In genomic region chr6:134513011-134513410, GRCm38 (mm10) we compare ENCODE assay signal across 17 mouse cellular contexts. TPM values are rescaled to one million over a fixed set of nuclear protein-coding genes. Genes with fewer than 3 reads are reported as not detected.
DNase-seq lines count a peak whose midpoint lies in the region; ATAC-seq and TF ChIP-seq lines count a peak whose summit lies in the region.
"Had no signal": no experiment of that assay in that cellular context is flagged by ENCODE, and none has a peak within 500 bp of the region (broad histone marks: within the 10 kb centered on the region; RNA-seq: fewer than 3 reads in every experiment).

No protein-coding gene starts in this region.

- H3K27me3 ChIP-seq in forebrain, embryonic 14.5 days (replicated peaks; ENCODE audit: control insufficient read depth, insufficient read depth, low read length) = no peaks in the 10 kb centered on the region
- no peaks in the 10 kb centered on the region for H3K27me3 ChIP-seq in forebrain, embryonic 13.5 days
- no peaks in the 10 kb centered on the region for H3K27me3 ChIP-seq in hindbrain, embryonic 12.5 days
- H3K27me3 ChIP-seq in hindbrain, embryonic 16.5 days (replicated peaks; ENCODE audit: control insufficient read depth, insufficient read depth, low read length) = no peaks in the 10 kb centered on the region
- no peaks in the 10 kb centered on the region for H3K27me3 ChIP-seq in lung, postnatal 0 days (replicated peaks; ENCODE audit: insufficient read depth, low read length)
- H3K27me3 ChIP-seq: heart, embryonic 15.5 days; limb, embryonic 13.5 days had no signal

- intact Hi-C loops in gastrocnemius, postnatal 14 days (cut with DNase I; ENCODE audit: low total_unique reads) = no loop called here

- no peaks in the 10 kb centered on the region for H3K36me3 ChIP-seq in forebrain, embryonic 14.5 days (ENCODE audit: control insufficient read depth, insufficient read depth, low read length)
- H3K36me3 ChIP-seq in forebrain, embryonic 13.5 days (ENCODE audit: poor library complexity, severe bottlenecking) = no peaks in the 10 kb centered on the region
- H3K36me3 ChIP-seq in hindbrain, embryonic 12.5 days = no peaks in the 10 kb centered on the region
- H3K36me3 ChIP-seq in hindbrain, embryonic 16.5 days (ENCODE audit: control insufficient read depth, insufficient read depth, low read length) = no peaks in the 10 kb centered on the region
- no peaks in the 10 kb centered on the region for H3K36me3 ChIP-seq in lung, postnatal 0 days (ENCODE audit: insufficient read depth, low read length)
- H3K36me3 ChIP-seq: heart, embryonic 15.5 days had no signal

- peak; percentile 13 for DNase-seq in forebrain, embryonic 14.5 days (ENCODE audit: low spot score)
- peak; percentile 27 for DNase-seq in lung, postnatal 0 days (ENCODE audit: low spot score)
- no peak for DNase-seq in lung, adult 2 months
- DNase-seq in gastrocnemius, postnatal 14 days = peak; percentile 17
- DNase-seq in cerebellum, adult 11-12 months = no peak
- DNase-seq: adrenal gland, adult 8-10 months; lung, adult 18-20 months; midbrain, embryonic 14.5 days; right cerebral cortex, adult 18-20 months had no signal

- no peak for TF ChIP-seq POLR2A in lung, adult 2 months (IDR thresholded peaks at IDR 0.05; ENCODE audit: borderline replicate concordance, extremely low read depth, low read depth, low read length)

- no peaks in the 10 kb centered on the region for H3K9me3 ChIP-seq in forebrain, embryonic 14.5 days (replicated peaks; ENCODE audit: control insufficient read depth, low read length)
- no peaks in the 10 kb centered on the region for H3K9me3 ChIP-seq in forebrain, embryonic 13.5 days (replicated peaks)
- no peaks in the 10 kb centered on the region for H3K9me3 ChIP-seq in hindbrain, embryonic 12.5 days (replicated peaks)
- H3K9me3 ChIP-seq in hindbrain, embryonic 16.5 days (ENCODE audit: control insufficient read depth, low read length) = no peaks in the 10 kb centered on the region
- no peaks in the 10 kb centered on the region for H3K9me3 ChIP-seq in lung, postnatal 0 days (ENCODE audit: low read length)
- H3K9me3 ChIP-seq: heart, embryonic 15.5 days; limb, embryonic 13.5 days had no signal

- H3K9ac ChIP-seq in forebrain, embryonic 14.5 days (ENCODE audit: low read length) = no peak overlapping the region
- H3K9ac ChIP-seq in forebrain, embryonic 13.5 days = no peak overlapping the region
- no peak overlapping the region for H3K9ac ChIP-seq in hindbrain, embryonic 12.5 days
- no peak overlapping the region for H3K9ac ChIP-seq in hindbrain, embryonic 16.5 days (ENCODE audit: low read depth, low read length)
- H3K9ac ChIP-seq in lung, postnatal 0 days (replicated peaks; ENCODE audit: low read depth) = no peak overlapping the region
- H3K9ac ChIP-seq: heart, embryonic 15.5 days; limb, embryonic 13.5 days had no signal

- no peak overlapping the region for H3K4me2 ChIP-seq in forebrain, embryonic 14.5 days (ENCODE audit: low read length)
- H3K4me2 ChIP-seq in forebrain, embryonic 13.5 days = no peak overlapping the region
- H3K4me2 ChIP-seq in hindbrain, embryonic 12.5 days (replicated peaks) = no peak overlapping the region
- no peak overlapping the region for H3K4me2 ChIP-seq in hindbrain, embryonic 16.5 days (ENCODE audit: low read length)
- H3K4me2 ChIP-seq in lung, postnatal 0 days (replicated peaks; ENCODE audit: low read depth, low read length) = no peak overlapping the region
- H3K4me2 ChIP-seq: heart, embryonic 15.5 days; limb, embryonic 13.5 days had no signal

- no peak for TF ChIP-seq CTCF in lung, postnatal 0 days (IDR thresholded peaks at IDR 0.05)
- no peak for TF ChIP-seq CTCF in lung, adult 2 months (IDR thresholded peaks at IDR 0.05; ENCODE audit: insufficient read depth, low read length)

- H3K4me1 ChIP-seq in forebrain, embryonic 14.5 days (ENCODE audit: control insufficient read depth, insufficient read depth, low read length) = peaks cover 5% of the 10 kb centered on the region; the same call in 1 of the 2 replicates
- peaks cover 18% of the 10 kb centered on the region for H3K4me1 ChIP-seq in forebrain, embryonic 13.5 days
- peaks cover 43% of the 10 kb centered on the region for H3K4me1 ChIP-seq in hindbrain, embryonic 12.5 days
- peaks cover 12% of the 10 kb centered on the region for H3K4me1 ChIP-seq in hindbrain, embryonic 16.5 days (ENCODE audit: control insufficient read depth, insufficient read depth, low read depth, low read length)
- H3K4me1 ChIP-seq in lung, postnatal 0 days (ENCODE audit: insufficient read depth, low read depth, low read length) = no peaks in the 10 kb centered on the region; the same call in 1 of the 2 replicates
- H3K4me1 ChIP-seq in lung, adult 2 months (ENCODE audit: control insufficient read depth, insufficient read depth, low read length) = peaks cover 10% of the 10 kb centered on the region

- H3K27ac ChIP-seq in forebrain, embryonic 14.5 days (ENCODE audit: low read depth, low read length) = no peak overlapping the region
- no peak overlapping the region for H3K27ac ChIP-seq in forebrain, embryonic 13.5 days
- peak overlapping the region; percentile 52; the same call in 1 of the 2 replicates for H3K27ac ChIP-seq in hindbrain, embryonic 12.5 days
- no peak overlapping the region for H3K27ac ChIP-seq in hindbrain, embryonic 16.5 days (ENCODE audit: low read depth, low read length)
- H3K27ac ChIP-seq in lung, postnatal 0 days (ENCODE audit: low read length) = no peak overlapping the region
- H3K27ac ChIP-seq: heart, embryonic 15.5 days; kidney, postnatal 0 days; left cerebral cortex, adult 2 months; limb, embryonic 13.5 days had no signal

- WGBS in forebrain, embryonic 14.5 days = 84% methylated on average over 6 of the region's 6 CpGs
- WGBS in forebrain, embryonic 13.5 days = 88% methylated on average over 6 of the region's 6 CpGs
- 83% methylated on average over 6 of the region's 6 CpGs for WGBS in hindbrain, embryonic 12.5 days
- WGBS in hindbrain, embryonic 16.5 days = 76% methylated on average over 6 of the region's 6 CpGs
- 69% methylated on average over 6 of the region's 6 CpGs for WGBS in lung, postnatal 0 days
- WGBS in lung, adult 2 months = 60% methylated on average over 6 of the region's 6 CpGs

- no peak for ATAC-seq in forebrain, embryonic 14.5 days
- no peak for ATAC-seq in forebrain, embryonic 13.5 days
- no peak for ATAC-seq in hindbrain, embryonic 12.5 days (ENCODE audit: low FRiP score)
- no peak for ATAC-seq in hindbrain, embryonic 16.5 days
- ATAC-seq in lung, postnatal 0 days = peak; percentile 12; the same call in 1 of the 2 replicates

- H3K4me3 ChIP-seq in forebrain, embryonic 14.5 days (ENCODE audit: low read depth, low read length) = no peak overlapping the region
- H3K4me3 ChIP-seq in forebrain, embryonic 13.5 days = no peak overlapping the region
- H3K4me3 ChIP-seq in hindbrain, embryonic 12.5 days = no peak overlapping the region
- no peak overlapping the region for H3K4me3 ChIP-seq in hindbrain, embryonic 16.5 days (ENCODE audit: low read length)
- no peak overlapping the region for H3K4me3 ChIP-seq in lung, postnatal 0 days (ENCODE audit: low read depth, low read length)
- no peak overlapping the region for H3K4me3 ChIP-seq in lung, adult 2 months (replicated peaks; ENCODE audit: extremely low read depth, low read depth, low read length)
- H3K4me3 ChIP-seq: heart, embryonic 15.5 days; left cerebral cortex, adult 2 months; limb, embryonic 13.5 days; myocyte had no signal

- no peak for TF ChIP-seq EP300 in lung, postnatal 0 days (IDR thresholded peaks at IDR 0.05)

RNA-seq across cellular contexts. Expression of gene Lrp6, which starts 53.8 kb away (rescaled TPM):
- polyA plus RNA-seq in forebrain, embryonic 14.5 days (2014; fragmentation: Nextera tagmentation; extraction: Ambion mirVana) = 20.9 TPM in 2 replicates
- 22.5 and 26.6 TPM in 2 replicates for polyA plus RNA-seq in forebrain, embryonic 13.5 days (2015; fragmentation: Nextera tagmentation; extraction: Ambion mirVana)
- polyA plus RNA-seq in hindbrain, embryonic 12.5 days (2016; fragmentation: Nextera tagmentation; extraction: Ambion mirVana) = 38.2 and 39.2 TPM in 2 replicates
- polyA plus RNA-seq in hindbrain, embryonic 16.5 days (2015; fragmentation: Nextera tagmentation; extraction: Ambion mirVana) = 12.6 and 15.4 TPM in 2 replicates
- polyA plus RNA-seq in lung, postnatal 0 days (2015; fragmentation: Nextera tagmentation; extraction: Ambion mirVana) = 17.0 and 18.7 TPM in 2 replicates
- 30.8 and 38.3 TPM in 2 replicates for polyA plus RNA-seq in lung, adult 2 months (2012; rRNA removed)
- 10 to 100 TPM; 40.9 to 41.9 TPM for total RNA-seq in gastrocnemius, postnatal 14 days (2021)

Comparison
In these comparisons a context has a peak if more than half of its experiments do, and no peak if none do; other contexts are left out.
1. DNase-seq: peak in forebrain, embryonic 14.5 days (single experiment), lung, postnatal 0 days (single experiment) and gastrocnemius, postnatal 14 days (single experiment); none in lung, adult 2 months (single experiment) and cerebellum, adult 11-12 months (single experiment).